Mouse (Mus musculus) heart, embryonic 14.5 days (tissue): ENCODE measurements around the gene Glp2r. TPM values are rescaled to one million over a fixed set of nuclear protein-coding genes. Genes with fewer than 3 reads are reported as not detected.

Source experiments
- ATAC-seq: fragments of 200-750 bp; cut with Nextera tagmentation; 2 replicates; pipeline ENCODE4 v1.8.0; 2017; ENCODE audit warnings: low read depth, moderate TSS enrichment; ENCODE audit not compliant: insufficient number of reproducible peaks, insufficient read depth, low FRiP score
- H3K27ac ChIP-seq, 2 experiments: fragments of 200-500 bp in 1 of 2; fragments of 300-500 bp in 1 of 2; sonication (generic) in 1 of 2; replicated peaks in 1 of 2; 2 replicates each; pipeline ENCODE4 v1.5.1; 2012 to 2014; ENCODE audit warnings: low read depth in 2 of 2, low read length in 2 of 2, control low read depth in 1 of 2, mild to moderate bottlenecking in 1 of 2, mixed read lengths in 1 of 2; ENCODE audit not compliant: control insufficient read depth in 1 of 2, insufficient read depth in 1 of 2
- H3K27me3 ChIP-seq: fragments of 300-500 bp; sonication (generic); 2 replicates; pipeline ENCODE4 v1.6.1; 2014; ENCODE audit warnings: mild to moderate bottlenecking, low read length, control low read depth; ENCODE audit not compliant: control insufficient read depth, insufficient read depth
- H3K36me3 ChIP-seq: fragments of 300-500 bp; sonication (generic); 2 replicates; pipeline ENCODE4 v1.6.1; 2014; ENCODE audit warnings: mild to moderate bottlenecking, control low read depth, low read length, mixed read lengths; ENCODE audit not compliant: control insufficient read depth, insufficient read depth
- H3K4me1 ChIP-seq, 2 experiments: fragments of 200-500 bp in 1 of 2; fragments of 300-500 bp in 1 of 2; sonication (generic) in 1 of 2; 2 replicates each; pipeline ENCODE4 v1.6.1; 2012 to 2014; ENCODE audit warnings: low read length in 2 of 2, control low read depth in 1 of 2, mixed read lengths in 1 of 2; ENCODE audit not compliant: control insufficient read depth in 2 of 2, insufficient read depth in 2 of 2
- H3K4me2 ChIP-seq: fragments of 300-500 bp; sonication (generic); 2 replicates; pipeline ENCODE4 v1.6.1; 2014; ENCODE audit warnings: mild to moderate bottlenecking, low read length
- H3K4me3 ChIP-seq, 2 experiments: fragments of 200-500 bp in 1 of 2; fragments of 300-500 bp in 1 of 2; sonication (generic) in 1 of 2; 2 replicates each; pipeline ENCODE4 v1.5.1; 2012 to 2014; ENCODE audit warnings: low read length in 2 of 2, mild to moderate bottlenecking in 2 of 2, control low read depth in 1 of 2, low read depth in 1 of 2, moderate library complexity in 1 of 2; ENCODE audit not compliant: control insufficient read depth in 1 of 2, insufficient read depth in 1 of 2
- H3K9ac ChIP-seq: fragments of 300-500 bp; sonication (generic); 2 replicates; pipeline ENCODE4 v1.6.1; 2014; ENCODE audit warnings: mild to moderate bottlenecking, low read length
- H3K9me3 ChIP-seq: fragments of 300-500 bp; sonication (generic); 2 replicates; pipeline ENCODE4 v1.6.1; 2016; ENCODE audit warnings: low read length, control low read depth; ENCODE audit not compliant: control insufficient read depth
- WGBS: fragments of 180-500 bp; shearing (Covaris S2); extraction: QIAGEN DNeasy Blood & Tissue Kit; methylation state at CpG from one replicate; pipeline ENCODE4 v1.1.7; 2014; 5-methylcytosine and 5-hydroxymethylcytosine counted together
- polyA plus RNA-seq: library from polyadenylated mRNA; unstranded; fragments of >200 nt; fragmentation: Nextera tagmentation; extraction: Ambion mirVana; gene quantifications from 2 replicates; pipeline ENCODE4 v1.2.1, GENCODE M21; 2014

Glp2r gene
- not detected in 2 replicates for polyA plus RNA-seq

DNA sequence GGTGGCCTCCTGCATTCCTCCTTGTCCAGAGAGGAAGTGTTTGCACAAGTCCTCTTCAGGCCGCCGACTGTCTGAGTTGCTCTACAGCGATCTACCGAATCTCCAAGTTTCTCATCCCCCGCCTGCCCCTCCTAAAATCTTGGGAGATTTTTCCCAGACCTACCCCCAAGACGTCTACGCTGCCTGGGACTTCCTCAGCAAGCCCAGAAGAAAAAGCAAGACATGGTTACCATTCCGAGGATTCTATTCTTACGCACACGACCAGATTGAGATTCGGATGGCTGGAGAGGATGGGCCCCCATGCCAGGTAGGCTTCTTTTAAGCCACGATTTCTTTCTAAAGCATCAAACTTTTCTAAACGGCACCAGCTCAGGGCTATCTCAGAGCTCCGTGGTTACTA is at the start of gene Glp2r:
Gene Glp2r (minus strand): TSS at position 101 of the 400 bp plus-strand sequence.
- no peaks in the 10 kb centered on the region for H3K4me1 ChIP-seq

DNA sequence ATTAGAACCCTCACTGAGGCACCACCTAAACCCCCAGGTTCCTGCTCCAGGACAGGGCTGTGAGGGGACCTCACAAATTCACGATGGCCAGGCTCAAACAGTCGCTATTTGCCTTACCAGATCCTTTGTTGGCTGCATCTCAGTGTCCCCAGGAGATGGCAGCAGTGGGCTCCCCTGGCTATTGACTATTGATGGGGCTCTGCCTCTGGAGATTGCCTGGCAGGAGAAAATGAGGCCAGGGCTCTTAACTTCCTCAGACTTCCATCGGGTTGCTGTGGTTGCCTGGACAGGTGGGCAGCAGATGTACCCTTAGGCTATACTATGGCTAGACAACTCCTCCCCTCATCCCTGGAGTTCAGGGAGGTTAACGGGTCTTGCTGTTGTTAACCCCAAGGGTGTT is 49.3 kb upstream of the Glp2r start:
- no peak overlapping the region for H3K27ac ChIP-seq
- WGBS: 26% methylated on average over 4 of the region's 4 CpGs
- ATAC-seq: no peak
- H3K36me3 ChIP-seq: no peaks in the 10 kb centered on the region
- H3K4me1 ChIP-seq: peaks cover 1 to 2% of the 10 kb centered on the region in 2 experiments
- no peak overlapping the region for H3K4me3 ChIP-seq
- H3K9me3 ChIP-seq: no peaks in the 10 kb centered on the region
- peak overlapping the region; percentile 53 for H3K4me2 ChIP-seq
- no peak overlapping the region for H3K9ac ChIP-seq
- H3K27me3 ChIP-seq: no peaks in the 10 kb centered on the region

More for the DNA sequence above, at the start of gene Glp2r:
- H3K9ac ChIP-seq: no peak within 1 kb of the TSS
- no peak within 1 kb of the TSS for H3K4me3 ChIP-seq
- ATAC-seq: no peak
- no peaks in the 10 kb centered on the region for H3K27me3 ChIP-seq
- no peaks in the 10 kb centered on the region for H3K36me3 ChIP-seq
- H3K9me3 ChIP-seq: no peaks in the 10 kb centered on the region
- H3K27ac ChIP-seq: no peak within 1 kb of the TSS
- H3K4me2 ChIP-seq: no peak within 1 kb of the TSS
- WGBS: 75% methylated on average over 14 of the region's 14 CpGs

DNA sequence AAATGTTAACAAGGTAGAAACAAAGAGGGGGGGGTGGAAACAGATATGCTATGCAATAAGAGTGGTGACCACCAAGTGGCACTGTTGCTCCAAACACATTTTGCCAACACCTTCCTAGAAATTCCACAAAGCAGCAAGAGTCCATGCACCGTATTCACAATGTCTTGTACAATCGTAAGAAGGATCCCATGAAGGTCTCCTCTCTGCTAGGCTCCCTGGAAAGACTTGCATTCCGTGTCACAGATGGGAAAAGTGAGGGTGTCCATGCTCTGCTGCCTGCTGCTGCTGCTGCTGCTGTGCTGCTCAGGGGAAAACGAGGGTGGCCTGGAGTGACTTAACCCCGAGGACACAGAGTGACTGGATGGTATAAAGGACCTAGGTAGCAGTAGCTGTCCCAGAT is 48.7 kb upstream of the Glp2r start:
- H3K27ac ChIP-seq: no peak overlapping the region
- peak overlapping the region; percentile 4; the same call in 1 of the 2 replicates for H3K9ac ChIP-seq
- no peaks in the 10 kb centered on the region for H3K9me3 ChIP-seq
- no peaks in the 10 kb centered on the region for H3K36me3 ChIP-seq
- H3K4me1 ChIP-seq: peaks cover 0 to 2% of the 10 kb centered on the region in 2 experiments; a peak in 3 of 4 replicates
- H3K4me2 ChIP-seq: peak overlapping the region; percentile 53
- no peak for ATAC-seq
- WGBS: 6% methylated on average over 5 of the region's 5 CpGs
- peak overlapping the region in 1 of 2 experiments; percentile 20; a peak in 2 of 4 replicates for H3K4me3 ChIP-seq
- H3K27me3 ChIP-seq: no peaks in the 10 kb centered on the region

DNA sequence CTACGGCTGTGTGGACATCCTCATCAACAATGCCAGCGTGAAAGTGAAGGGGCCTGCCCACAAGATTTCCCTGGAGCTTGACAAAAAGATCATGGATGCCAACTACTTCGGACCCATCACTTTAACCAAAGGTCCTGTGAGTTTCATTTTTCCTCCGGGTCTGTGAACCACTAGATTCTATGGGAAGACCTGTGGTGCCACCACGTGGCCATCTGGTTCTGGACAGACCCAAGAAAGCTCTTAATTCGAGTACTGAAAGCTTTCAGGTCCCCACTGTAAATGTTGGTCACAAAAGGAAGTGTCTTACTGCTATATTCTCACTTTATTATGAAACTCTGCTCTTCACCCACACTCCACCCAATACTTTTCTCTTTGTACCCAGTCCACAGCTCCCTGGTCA is 40.6 kb upstream of the Glp2r start:
- Histone ChIP-seq H3K36me3 (no peaks in the 10 kb centered on the region), H3K27ac (no peak overlapping the region), H3K9ac (no peak overlapping the region), H3K4me3 (no peak overlapping the region), H3K9me3 (no peaks in the 10 kb centered on the region), H3K4me1 (peaks cover 2 to 4% of the 10 kb centered on the region in 2 experiments; a peak in 3 of 4 replicates), H3K4me2 (no peak overlapping the region), H3K27me3 (no peaks in the 10 kb centered on the region)
- ATAC-seq: no peak
- WGBS: 75% methylated on average over 6 of the region's 6 CpGs

DNA sequence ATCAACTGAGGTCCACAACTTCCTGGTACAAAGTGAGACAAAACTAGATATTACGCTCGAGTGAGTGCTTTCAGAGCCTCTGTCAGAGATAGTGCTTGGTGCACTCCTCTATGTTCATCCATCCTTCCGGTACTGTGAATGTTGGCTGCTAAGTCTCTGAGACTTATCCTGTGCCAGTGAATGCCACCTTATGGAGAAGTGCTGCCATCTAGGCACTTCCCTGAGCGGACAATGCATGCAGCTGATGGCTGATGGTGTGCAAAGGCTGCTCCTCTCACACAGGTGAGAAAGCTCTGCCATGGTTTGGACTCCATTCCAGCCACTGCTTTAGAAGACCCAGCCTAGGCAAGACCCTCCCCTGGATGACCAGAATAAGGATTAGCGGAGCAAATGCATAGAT is 37.1 kb upstream of the Glp2r start:
- 72% methylated on average over 5 of the region's 5 CpGs for WGBS
- H3K9me3 ChIP-seq: no peaks in the 10 kb centered on the region
- no peak overlapping the region for H3K27ac ChIP-seq
- no peak overlapping the region for H3K9ac ChIP-seq
- H3K4me3 ChIP-seq: no peak overlapping the region
- ATAC-seq: no peak
- H3K36me3 ChIP-seq: no peaks in the 10 kb centered on the region
- no peak overlapping the region for H3K4me2 ChIP-seq
- no peaks in the 10 kb centered on the region for H3K27me3 ChIP-seq
- H3K4me1 ChIP-seq: peaks cover 2 to 4% of the 10 kb centered on the region in 2 experiments; a peak in 3 of 4 replicates

DNA sequence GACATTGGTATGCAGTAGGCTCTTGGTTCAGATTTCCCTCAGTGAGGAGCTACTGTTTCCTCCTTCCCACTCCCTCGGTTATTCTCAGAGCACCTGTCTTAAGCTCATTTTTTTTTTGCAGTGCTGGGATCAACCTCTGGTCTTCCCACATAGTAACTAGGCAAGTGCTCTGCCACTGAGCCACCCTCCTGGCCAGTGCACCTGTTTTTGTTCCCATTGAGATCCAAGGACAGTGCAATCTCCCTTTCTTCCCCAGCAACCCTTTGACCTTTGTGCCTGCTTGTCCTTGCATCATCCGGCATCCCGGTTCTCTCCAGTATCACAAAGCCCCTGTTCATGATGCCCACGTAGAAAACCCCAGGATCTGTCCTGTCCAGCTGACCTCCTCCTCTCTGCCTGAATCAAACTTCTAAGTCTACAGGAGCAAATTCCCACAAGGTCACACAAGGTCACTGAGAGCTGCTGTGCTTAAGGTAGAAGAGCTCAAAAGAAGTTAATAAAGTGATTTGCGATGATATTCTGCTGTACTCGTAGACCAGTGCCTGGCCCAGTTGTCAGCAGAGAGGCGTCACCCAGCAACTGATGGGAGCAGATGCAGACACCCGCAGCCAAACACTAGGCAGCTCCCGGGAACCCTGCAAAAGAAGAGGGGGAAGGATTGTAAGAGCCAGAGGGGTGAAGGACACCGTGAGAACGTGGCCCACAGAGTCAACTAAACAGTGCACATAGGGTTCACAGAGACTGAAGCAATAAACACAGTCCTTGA is 36.1 kb upstream of the Glp2r start:
- H3K4me2 ChIP-seq: no peak overlapping the region
- ATAC-seq: no peak
- WGBS: 77% methylated on average over 11 of the region's 11 CpGs
- no peak overlapping the region for H3K9ac ChIP-seq
- no peaks in the 10 kb centered on the region for H3K27me3 ChIP-seq
- H3K4me3 ChIP-seq: no peak overlapping the region
- no peaks in the 10 kb centered on the region for H3K36me3 ChIP-seq
- peaks cover 2 to 4% of the 10 kb centered on the region in 2 experiments; a peak in 3 of 4 replicates for H3K4me1 ChIP-seq
- no peaks in the 10 kb centered on the region for H3K9me3 ChIP-seq
- no peak overlapping the region for H3K27ac ChIP-seq

DNA sequence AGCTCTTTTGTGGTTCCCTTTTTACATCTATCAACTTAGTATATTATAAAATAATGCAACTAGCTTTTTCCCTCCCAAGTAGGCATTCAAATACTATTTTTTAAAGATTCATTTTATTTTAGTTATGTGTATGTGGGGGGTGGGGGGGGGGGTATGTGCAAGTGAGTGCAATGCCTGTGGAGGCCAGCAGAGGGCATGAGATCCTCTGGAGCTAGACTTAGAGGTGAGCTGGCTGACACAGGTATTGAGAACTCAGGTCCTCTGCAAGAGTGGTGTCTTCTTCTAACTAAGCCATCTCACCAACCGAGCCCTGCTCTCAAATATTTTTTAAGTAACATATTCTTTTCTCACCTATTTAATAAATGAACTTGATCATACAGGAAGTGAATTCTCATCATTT is 34.6 kb upstream of the Glp2r start:
- Histone ChIP-seq H3K9ac (no peak overlapping the region), H3K36me3 (no peaks in the 10 kb centered on the region), H3K9me3 (no peaks in the 10 kb centered on the region), H3K4me1 (peaks cover 4 to 17% of the 10 kb centered on the region in 2 experiments), H3K27ac (no peak overlapping the region), H3K4me2 (no peak overlapping the region), H3K4me3 (no peak overlapping the region), H3K27me3 (no peaks in the 10 kb centered on the region)
- WGBS: 97% methylated on average over 1 of the region's 1 CpGs
- no peak for ATAC-seq
